Mouse (Mus musculus): ENCODE measurements around the gene 4933427D14Rik. TPM values are rescaled to one million over a fixed set of nuclear protein-coding genes. Genes with fewer than 3 reads are reported as not detected.
"Not testable (repeated sequence)": the region's sequence is repeated elsewhere in the genome, so short reads cannot be mapped to it uniquely, and the experiment has no call there.

The 4933427D14Rik gene
- total RNA-seq, 2 experiments from 2014 or later, result 21.1 to 27.1 TPM

DNA sequence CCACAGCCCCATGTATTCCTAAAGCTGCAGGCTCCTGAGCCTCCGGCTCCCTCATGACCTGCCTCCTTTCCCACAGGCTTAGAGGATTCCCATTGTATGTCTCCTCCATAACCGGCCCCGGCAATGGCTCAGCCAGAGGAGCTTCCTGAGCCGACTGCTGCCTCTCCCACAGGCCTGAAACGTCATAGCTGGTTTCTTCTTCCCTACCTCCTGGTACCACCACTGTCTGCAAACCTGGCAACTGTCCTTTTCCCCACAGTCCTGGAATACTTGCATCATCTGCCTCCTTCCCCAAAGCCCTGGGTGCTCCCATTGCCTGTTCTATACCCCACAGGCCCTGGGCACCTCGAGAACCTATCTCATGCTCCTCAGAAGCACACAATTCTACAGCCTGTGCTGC, 2.0 kb downstream of the 4933427D14Rik start:
- DNase-seq (ENCODE audit: extremely low spot score in 1 of 2, low spot score in 1 of 2), result no peak

DNA sequence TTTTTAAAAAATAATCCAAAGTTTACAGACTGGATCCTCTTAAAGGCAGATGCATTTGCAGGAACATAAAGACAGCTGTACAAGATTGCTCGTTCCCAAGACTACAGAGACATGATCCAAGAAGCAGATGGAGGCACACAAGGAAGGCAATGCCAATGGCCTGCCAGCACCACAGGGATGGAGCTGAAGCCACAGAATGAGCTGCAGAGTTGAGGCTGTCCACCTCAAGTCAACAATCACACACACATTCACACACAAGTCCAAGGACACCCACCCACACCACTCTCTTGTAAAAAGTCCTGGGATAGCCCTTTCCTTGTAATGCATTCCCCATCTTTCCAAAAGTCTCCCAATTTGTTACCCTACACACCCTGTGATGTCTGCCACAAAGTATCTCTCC, 3.8 kb downstream of the 4933427D14Rik start:
- no peak for DNase-seq (ENCODE audit: extremely low spot score in 1 of 2, low spot score in 1 of 2)

DNA sequence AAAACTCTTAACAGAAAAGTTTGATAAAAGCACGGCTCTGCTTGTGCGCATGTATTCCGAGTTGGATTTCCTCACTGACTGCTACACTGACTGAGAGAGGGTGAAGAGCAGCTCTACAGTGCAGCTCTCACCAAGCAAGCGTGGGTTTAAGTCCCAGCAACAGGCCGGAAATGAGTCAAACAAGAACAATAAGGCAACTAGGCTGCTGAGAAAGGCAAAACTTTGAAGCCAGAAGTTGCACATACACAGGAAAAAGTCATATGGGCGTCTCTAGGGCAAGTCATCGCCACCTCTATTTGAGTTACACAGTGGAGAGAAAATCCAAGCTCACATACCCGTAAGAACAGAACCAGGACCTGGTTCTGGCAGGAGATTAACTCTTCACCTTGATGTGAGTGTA, 10.8 kb downstream of the 4933427D14Rik start:
- DNase-seq (ENCODE audit: extremely low spot score in 1 of 2, low spot score in 1 of 2), result no peak

DNA sequence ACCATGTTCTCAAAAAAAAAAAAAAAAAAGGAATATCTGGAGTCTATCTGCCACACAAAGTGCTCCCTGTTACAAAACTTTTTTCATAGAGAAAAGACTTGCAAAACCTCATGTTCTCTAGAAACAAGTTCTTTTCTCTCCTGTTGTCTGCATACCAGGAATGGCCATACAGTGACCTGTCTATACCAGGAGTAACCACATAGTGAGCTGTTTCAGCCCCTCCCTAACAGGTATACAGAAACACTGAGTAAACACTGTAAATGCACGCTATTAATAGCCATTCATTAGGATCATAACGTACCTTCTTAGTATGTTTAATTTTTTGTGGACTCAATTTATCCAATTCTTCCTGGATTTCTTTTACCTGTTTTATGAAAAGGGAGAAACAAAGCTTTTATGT, 13.0 kb downstream of the 4933427D14Rik start:
- no peak for DNase-seq (ENCODE audit: extremely low spot score in 1 of 2, low spot score in 1 of 2)

DNA sequence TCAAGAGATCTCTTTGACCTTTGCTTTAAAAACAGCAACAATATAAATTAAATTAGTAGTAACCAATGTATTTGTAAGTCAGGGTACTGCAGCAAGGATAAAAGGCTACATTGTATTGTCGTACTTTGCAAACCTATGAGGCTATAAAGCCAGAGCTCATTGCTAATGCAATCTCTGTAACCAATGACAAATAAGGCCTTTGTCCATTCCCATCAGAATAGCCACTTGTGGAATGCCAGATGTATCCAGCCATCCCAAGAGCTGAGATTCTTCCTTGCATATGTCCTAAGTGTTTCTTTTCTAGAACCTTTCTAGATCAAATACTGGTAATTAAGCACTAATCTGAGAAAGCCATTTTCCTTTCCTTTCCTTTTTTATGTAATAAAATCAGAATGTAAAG, 16.4 kb downstream of the 4933427D14Rik start:
- DNase-seq (ENCODE audit: extremely low spot score in 1 of 2, low spot score in 1 of 2), result no peak

DNA sequence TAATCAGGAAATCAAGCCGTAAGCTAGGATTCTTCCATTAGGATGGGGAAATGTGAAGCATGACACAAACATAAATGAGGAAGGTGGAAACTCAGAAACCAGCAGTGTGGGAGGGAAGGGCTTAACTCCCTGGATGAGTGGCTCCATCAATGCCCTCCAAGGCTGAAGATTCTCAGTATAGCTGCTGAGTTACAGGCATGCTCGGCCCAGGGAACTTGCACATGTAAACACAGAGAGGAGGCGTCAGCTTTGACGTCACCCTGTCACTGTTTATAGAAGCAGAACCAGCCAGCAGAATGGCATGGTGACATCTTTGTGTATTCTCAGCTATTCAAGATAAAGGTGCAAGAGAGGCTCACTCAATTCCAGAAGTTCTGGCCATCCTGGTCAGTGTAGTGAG, 23.0 kb downstream of the 4933427D14Rik start:
- DNase-seq (ENCODE audit: extremely low spot score in 1 of 2, low spot score in 1 of 2), result no peak

DNA sequence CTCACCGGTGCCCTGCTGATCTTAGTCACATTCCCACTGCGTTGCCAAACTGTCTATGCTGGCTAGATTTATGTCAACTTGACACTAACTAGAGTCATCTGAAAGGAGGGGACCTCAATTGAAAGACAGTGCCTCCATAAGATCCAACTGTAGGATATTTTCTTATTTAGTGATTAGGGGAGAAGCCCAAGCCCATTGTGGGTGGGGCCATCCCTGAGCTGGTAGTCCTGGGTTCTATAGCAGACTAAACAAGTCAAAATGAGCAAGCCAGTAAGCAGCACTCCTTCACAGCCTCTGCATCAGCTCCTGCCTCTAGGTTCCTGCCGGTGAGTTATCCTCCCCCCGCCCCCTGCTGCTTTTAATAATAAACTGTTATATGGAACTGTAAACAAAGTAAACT, 26.1 kb downstream of the 4933427D14Rik start:
- no peak for DNase-seq (ENCODE audit: extremely low spot score in 1 of 2, low spot score in 1 of 2)

DNA sequence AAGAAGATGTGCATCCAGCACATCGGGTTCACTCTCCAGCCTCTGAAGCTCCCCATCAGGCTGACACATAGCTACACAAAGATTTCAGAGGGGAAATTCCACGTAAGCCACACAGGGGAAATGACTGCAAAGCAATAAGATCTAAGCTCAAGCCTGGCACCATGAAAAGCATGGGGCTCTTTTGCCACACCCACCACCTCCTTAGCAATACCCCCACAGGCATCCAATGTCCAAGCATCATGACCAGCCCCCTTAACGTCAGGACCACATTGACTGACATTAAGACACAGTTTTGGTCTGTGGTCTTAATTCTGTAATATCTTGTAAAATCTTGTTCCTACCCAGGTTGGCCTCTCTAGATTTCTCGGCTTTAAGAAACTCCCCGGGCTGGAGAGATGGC, 26.7 kb downstream of the 4933427D14Rik start:
- no peak for DNase-seq (ENCODE audit: extremely low spot score in 1 of 2, low spot score in 1 of 2)

DNA sequence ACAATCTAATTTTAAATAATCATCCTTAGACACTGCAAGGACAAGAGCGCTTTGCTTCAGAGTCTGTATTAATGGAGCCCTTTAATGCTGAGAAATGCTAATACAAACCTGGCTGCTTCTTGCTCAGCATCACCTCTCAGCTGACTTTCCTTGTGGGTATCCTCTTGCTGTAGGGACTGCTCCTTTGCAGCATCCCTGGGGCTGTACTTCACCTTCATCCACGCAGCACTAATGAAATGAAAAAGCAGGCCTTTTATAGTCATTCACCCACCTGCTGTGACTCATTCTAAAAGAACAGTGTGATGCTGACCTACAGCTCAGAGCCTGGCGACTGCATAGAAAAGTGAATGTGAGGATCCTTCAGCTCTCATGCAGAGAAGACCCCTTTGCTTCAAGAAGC, 30.7 kb downstream of the 4933427D14Rik start:
- DNase-seq (ENCODE audit: extremely low spot score in 1 of 2, low spot score in 1 of 2), result no peak

DNA sequence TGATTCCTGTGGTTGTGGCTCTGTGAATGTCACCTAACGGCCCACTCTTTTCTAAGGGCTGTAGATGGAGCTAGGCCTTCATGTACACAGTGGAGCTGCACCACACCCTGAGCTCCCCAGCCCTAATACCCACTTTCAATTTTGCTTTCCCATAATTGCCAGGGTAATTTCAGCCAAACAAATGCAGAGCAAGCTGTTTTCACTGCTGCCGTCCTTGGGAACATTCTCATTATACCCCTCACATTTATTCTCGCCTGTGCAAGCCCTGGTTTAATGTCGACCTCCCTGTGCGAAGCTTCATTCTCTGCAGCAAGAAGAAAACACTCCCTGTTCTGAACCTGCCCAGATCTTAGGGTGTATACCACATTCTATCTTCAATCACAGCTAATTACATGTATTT, 31.3 kb downstream of the 4933427D14Rik start:
- DNase-seq (ENCODE audit: extremely low spot score in 1 of 2, low spot score in 1 of 2), result no peak

DNA sequence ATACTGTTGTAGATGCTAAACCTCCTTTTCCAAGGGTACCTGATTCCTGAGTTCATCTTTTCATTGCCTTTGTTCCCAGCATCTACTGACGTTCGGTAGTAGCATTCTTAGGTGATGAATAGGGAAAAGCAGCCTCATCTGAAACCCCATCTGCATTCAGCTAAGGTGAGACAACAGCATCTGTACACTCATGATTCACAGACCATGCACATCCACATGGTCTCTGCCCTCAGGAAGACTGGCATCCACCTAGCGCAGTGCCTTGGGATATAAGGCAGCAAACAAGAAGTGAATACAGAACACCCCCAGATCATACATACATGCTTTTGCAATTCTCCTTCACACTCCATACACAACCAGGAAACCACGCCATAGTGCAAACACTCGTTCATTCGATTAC, 32.5 kb downstream of the 4933427D14Rik start:
- no peak for DNase-seq (ENCODE audit: extremely low spot score in 1 of 2, low spot score in 1 of 2)

DNA sequence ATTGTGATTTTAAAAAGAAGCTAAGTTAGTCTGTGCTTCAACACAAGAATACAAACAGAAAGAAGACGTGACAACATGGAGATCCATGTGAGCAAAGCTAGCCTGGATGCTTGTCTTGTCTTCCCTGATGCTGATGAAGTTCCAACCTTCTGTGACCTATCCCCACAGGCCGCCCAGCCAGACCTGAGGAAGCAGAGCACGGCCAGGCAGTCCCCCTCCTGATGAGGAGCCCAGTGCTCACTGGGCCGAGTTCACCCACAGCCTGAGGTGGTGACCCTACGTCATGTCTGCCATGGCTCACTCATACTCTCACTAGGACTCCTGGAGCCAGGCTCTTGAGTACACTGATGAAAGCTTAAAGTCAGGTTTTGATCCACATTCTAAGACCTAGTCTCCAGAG, 33.8 kb downstream of the 4933427D14Rik start:
- no peak for DNase-seq (ENCODE audit: extremely low spot score in 1 of 2, low spot score in 1 of 2)

DNA sequence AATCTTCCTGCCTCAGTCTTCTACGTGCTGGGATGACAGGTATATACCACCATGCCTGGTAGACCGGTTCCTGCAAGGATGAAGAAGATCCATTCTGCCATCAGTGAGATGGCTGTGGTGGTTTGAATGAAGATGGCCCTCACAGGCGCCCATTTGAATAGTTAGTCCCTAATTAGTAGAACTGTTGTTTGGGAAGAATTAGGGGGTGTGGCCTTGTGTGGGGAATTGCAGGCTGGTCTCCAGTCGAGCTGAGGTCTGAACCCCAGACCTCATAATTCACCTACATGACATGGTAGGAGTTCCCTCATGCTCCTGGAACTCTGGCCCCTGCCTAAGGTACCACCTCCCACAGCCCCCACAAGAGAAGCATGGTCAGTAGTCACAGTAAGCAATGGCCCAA, 35.4 kb downstream of the 4933427D14Rik start:
- not testable (repeated sequence) for DNase-seq (ENCODE audit: extremely low spot score in 1 of 2, low spot score in 1 of 2)

DNA sequence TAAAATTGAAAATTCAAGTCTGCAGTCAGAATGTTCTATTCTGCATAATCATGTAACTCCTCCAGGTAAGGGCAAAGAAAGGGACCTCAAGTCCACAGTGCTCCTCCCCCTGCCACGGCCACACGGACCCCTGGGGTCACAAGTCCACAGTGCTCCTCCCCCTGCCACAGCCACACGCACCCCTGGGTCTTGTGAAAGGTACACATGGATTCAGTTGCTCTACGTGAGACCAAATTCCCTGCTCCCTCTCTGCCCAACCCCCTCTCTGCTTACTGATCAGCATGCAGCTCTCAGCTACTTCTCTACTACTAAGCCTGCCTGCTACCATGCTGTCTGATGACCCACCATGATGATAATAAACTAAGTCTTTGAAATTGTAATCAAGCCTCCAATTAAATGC, 37.4 kb downstream of the 4933427D14Rik start:
- no peak for DNase-seq (ENCODE audit: extremely low spot score in 1 of 2, low spot score in 1 of 2)

DNA sequence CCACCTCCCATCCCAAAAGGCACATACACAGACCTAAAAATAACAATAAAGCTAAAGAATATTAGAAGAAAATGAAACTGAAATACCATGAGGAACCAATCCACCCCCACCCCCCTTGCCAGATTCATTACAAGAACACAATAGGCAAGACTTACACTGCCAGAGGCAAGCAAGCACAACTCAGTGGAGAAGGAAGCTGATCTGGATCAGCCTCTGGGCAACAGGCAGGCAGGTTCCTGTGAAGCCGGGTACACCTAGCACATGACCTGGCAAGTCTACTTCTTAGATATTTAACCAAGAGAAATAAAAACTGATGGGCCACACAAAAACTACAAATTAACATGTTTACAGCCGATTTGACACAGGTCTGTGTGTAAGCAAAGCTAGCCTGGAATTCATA, 44.1 kb downstream of the 4933427D14Rik start:
- DNase-seq (ENCODE audit: extremely low spot score in 1 of 2, low spot score in 1 of 2), result no peak

DNA sequence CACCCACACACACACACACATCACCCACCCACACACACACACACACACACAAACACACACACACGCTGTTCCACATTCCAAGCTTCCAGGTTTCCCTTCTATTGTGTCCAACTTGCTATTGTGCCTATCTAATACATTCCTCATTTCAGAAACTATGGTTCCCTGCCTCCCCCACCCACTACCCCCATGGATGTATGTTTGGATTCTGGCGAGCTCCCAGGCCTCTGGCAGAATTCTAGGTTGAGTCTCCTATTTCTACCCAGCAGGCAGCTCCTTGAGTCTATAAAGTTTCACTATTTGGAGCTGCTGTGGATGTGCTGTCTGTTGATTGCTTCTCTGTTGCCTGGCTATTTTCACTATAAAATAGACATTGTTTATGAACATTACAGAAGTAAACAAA, 50.6 kb downstream of the 4933427D14Rik start:
- DNase-seq (ENCODE audit: extremely low spot score in 1 of 2, low spot score in 1 of 2), result no peak

DNA sequence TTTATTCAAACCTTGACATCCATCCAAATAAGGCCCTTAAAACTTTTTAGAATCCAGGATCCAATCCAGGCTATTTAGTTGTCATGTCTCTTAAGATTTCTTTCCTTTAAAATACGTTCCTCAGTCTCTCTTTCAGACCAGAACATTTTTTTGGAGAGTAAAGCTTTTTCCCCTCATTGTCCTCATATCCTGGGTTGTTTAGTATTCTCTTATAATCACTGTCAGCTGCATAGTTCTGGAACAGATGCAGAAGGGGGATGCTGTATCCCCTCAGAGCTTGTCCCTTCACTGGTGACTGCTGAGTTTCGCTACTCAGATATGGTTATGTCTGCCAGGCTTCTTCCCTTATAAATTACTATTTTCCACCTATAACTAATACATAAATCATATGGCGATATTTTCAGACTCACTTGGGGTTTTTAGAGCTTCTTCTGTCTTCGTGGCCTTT, 51.3 kb downstream of the 4933427D14Rik start:
- no peak for DNase-seq (ENCODE audit: extremely low spot score in 1 of 2, low spot score in 1 of 2)

DNA sequence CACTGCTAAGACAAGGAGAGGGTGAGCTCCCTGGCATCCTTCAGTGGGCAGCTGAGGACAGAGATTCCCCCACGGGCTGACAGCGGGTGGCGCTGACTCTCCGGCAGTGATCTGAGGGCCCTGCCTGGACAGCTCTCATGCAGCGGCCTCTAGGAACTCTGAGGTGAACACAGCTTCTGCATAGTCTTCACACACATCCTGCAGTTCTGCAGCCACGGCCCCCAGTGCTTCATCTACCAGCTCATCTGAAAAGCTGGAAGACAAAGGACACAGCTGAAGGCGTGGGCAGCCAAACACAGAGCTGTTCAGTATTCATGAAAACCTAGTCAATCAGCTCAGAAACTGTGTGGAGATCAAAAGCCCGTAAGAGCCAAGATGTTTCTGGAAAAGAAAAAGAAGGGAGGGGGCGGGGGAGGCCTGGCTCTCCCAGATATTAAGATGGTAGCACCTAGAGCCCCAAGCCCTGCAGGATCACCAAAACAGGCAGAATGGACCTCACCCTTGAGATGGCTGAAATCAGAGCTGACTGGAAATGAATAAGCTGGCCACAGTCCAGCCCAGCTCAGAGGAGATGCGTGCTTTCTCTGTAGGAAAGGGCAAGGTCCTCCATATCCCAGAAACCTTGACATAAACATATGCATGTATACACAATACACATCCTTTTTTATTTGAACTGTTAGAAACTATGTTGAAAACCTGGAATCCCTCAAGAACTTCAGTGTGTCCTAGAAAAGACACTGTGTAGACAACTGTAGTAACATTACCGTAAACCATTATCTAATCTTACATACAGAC, 51.9 kb downstream of the 4933427D14Rik start:
- peak in 1 of 2 experiments; percentile 37 for DNase-seq (ENCODE audit: extremely low spot score in 1 of 2, low spot score in 1 of 2)

DNA sequence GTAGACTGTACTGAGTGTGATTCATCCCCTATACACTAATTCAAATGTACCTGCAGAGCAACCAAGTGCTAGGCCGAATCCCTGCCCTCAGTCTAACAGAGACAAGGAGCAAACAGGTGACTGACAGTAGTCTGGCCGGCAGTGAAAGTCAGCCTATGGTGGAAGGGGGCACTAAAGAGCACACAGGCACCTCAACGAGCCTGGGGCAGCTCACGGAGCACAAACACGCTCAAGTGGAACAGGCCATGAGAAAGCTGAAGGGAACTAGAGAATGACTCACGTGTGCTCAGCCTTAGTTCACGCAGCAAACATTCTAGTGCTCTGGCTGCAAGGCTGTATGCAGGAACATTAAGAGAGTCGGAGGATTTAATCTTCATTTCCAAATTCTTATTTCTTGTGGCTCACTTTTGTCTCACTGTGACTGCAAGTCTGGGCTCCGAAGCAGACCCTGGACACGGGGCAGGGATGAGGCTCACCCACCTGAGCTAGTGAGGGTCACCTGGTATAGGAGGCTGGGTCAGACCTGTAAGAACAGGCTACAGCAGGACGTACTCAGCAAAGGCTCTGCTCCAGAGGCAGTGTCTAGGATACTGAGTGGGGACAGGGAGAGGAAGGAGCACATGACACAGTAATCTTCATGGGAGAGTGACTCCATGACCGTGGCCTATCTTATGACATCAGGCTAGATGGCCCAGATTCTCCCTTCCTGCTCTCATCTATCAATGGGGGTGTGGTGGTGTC, 54.0 kb downstream of the 4933427D14Rik start:
- no peak for DNase-seq (ENCODE audit: extremely low spot score in 1 of 2, low spot score in 1 of 2)

DNA sequence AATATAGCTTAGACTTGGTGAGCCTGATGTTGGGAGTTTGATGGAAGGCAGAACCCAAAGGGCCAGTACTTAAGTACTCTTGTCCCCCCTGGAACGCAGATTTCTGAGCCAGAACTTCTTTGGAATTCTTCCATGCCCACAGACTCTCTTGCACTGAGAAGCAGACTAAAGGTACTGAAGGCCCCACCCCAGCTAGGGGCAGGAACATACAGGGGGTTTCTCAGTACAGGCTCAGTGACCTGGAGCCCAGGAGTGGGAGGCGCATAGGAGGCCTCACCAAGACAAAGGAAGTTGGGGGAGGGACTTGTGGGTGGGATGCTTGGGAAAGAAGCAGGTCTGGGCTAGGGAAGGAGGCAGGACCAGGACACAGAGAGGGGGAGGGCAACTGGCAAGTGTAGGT, 56.1 kb downstream of the 4933427D14Rik start:
- DNase-seq (ENCODE audit: extremely low spot score in 1 of 2, low spot score in 1 of 2), result no peak

DNA sequence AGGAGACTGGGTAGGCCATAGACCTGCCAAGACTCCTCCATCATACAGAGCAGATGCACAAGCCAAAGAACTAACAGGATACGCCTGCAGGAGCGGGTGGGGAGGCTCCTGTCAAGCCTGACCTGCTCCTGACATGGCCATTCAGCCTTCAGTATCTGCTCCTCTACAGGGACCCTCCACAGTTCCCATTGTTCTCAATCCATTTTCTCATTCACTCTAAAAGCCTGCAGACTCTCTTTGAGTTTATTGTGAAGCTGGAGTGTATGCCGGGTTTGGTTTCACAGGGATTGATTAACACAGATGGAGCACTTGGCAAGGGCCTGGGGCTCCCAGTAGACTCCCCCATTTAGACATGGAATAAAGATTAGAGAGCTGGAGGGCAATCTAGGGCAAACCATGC, 59.3 kb downstream of the 4933427D14Rik start:
- no peak for DNase-seq (ENCODE audit: extremely low spot score in 1 of 2, low spot score in 1 of 2)

DNA sequence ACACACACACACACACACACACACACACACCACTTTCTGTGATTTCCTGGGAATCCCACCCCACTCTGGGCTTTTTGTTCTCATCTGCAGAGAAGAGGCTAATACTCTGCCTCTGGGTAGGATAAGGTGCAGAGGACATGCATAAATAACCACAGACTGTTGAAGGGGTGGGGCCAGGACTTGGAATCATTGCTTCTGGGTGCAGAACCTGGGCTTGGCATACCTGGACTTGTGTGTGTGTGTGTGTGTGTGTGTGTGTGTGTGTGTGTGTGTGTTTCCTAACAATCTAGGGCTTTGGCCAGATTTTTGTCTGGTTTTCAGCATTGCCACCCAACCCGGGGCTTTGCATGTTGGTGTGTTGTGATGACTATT, 61.4 kb downstream of the 4933427D14Rik start:
- no peak for DNase-seq (ENCODE audit: extremely low spot score in 1 of 2, low spot score in 1 of 2)

Measured in layer of hippocampus, postnatal 25 days (tissue).